Mouse (Mus musculus) forebrain, embryonic 10.5 days (tissue): ENCODE measurements at regions not wholly inside any gene's neighbourhood (a gene's known extent, or its start where the extent isn't known, plus 50 kb on each side); places are given as distances from the start of the nearest gene placed in this dataset.

Experiments
- DNase-seq: peaks from one replicate; pipeline ENCODE4 v3.0.0-alpha.2; 2017; ENCODE audit warnings: low spot score; ENCODE audit errors: extremely low spot score
- H3K27ac ChIP-seq: fragments of 300-500 bp; sonication (generic); 2 replicates; pipeline ENCODE4 v1.5.1; 2016; ENCODE audit warnings: mild to moderate bottlenecking
- H3K27me3 ChIP-seq: fragments of 300-500 bp; sonication (generic); 2 replicates; pipeline ENCODE4 v1.6.1; 2016; ENCODE audit warnings: mild to moderate bottlenecking; ENCODE audit not compliant: poor library complexity, severe bottlenecking
- H3K36me3 ChIP-seq: fragments of 300-500 bp; sonication (generic); replicated peaks from 2 replicates; pipeline ENCODE4 v1.6.1; 2016; ENCODE audit warnings: mild to moderate bottlenecking, moderate library complexity
- H3K4me1 ChIP-seq: fragments of 300-500 bp; sonication (generic); 2 replicates; pipeline ENCODE4 v1.6.1; 2016
- H3K4me3 ChIP-seq: fragments of 300-500 bp; sonication (generic); 2 replicates; pipeline ENCODE4 v1.5.1; 2016; ENCODE audit warnings: mild to moderate bottlenecking, moderate library complexity
- H3K9me3 ChIP-seq: fragments of 300-500 bp; sonication (generic); 2 replicates; pipeline ENCODE4 v1.6.1; 2016; ENCODE audit warnings: mild to moderate bottlenecking, moderate library complexity
- WGBS: fragments of 180-500 bp; shearing (Covaris S2); methylation state at CpG from one replicate; pipeline ENCODE4 v1.1.7; 2016; 5-methylcytosine and 5-hydroxymethylcytosine counted together

GRCm38 (mm10) chr17:93390256-93390655 is 191.4 kb downstream of the Adcyap1 start:
- WGBS, result 88% methylated on average over 3 of the region's 3 CpGs
- Histone ChIP-seq H3K9me3 (no peaks in the 10 kb centered on the region), H3K27ac (no peak overlapping the region), H3K4me3 (no peak overlapping the region), H3K27me3 (no peaks in the 10 kb centered on the region), H3K4me1 (no peaks in the 10 kb centered on the region), H3K36me3 (no peaks in the 10 kb centered on the region)
- DNase-seq, result no peak

GRCm38 (mm10) chr17:93409329-93409728 is 210.5 kb downstream of the Adcyap1 start:
- Histone ChIP-seq H3K4me1 (no peaks in the 10 kb centered on the region), H3K36me3 (no peaks in the 10 kb centered on the region), H3K27ac (no peak overlapping the region), H3K9me3 (no peaks in the 10 kb centered on the region), H3K4me3 (no peak overlapping the region), H3K27me3 (no peaks in the 10 kb centered on the region)
- no peak for DNase-seq
- WGBS, result 75% methylated on average over 1 of the region's 1 CpGs
